Mouse (Mus musculus) lung, adult 2 months (tissue): ENCODE measurements around the gene BC048679. TPM values are rescaled to one million over a fixed set of nuclear protein-coding genes. Genes with fewer than 3 reads are reported as not detected.
A peak's percentile ranks its signal among the peaks of the same experiment; 100 is the strongest.
"Not testable (repeated sequence)": the region's sequence is repeated elsewhere in the genome, so short reads cannot be mapped to it uniquely, and the experiment has no call there.

Experiments
- DNase-seq: peaks from one replicate; pipeline ENCODE4 v3.0.0; 2022
- H3K4me1 ChIP-seq: fragments of 200-500 bp; 2 replicates; pipeline ENCODE4 v1.6.1; 2011; ENCODE audit warnings: low read length; ENCODE audit not compliant: control insufficient read depth, insufficient read depth
- H3K4me3 ChIP-seq: fragments of 200-500 bp; replicated peaks from 2 replicates; pipeline ENCODE3; 2011; ENCODE audit warnings: low read depth, mild to moderate bottlenecking, control low read depth, low read length; ENCODE audit errors: extremely low read depth
- CTCF ChIP-seq: fragments of 200-500 bp; IDR thresholded peaks from 2 replicates; pipeline ENCODE4 v1.5.1; 2011; ENCODE audit warnings: mild to moderate bottlenecking, low read length, control low read depth; ENCODE audit not compliant: insufficient read depth
- POLR2A ChIP-seq: fragments of 200-500 bp; IDR thresholded peaks from 2 replicates; pipeline ENCODE4 v1.6.1; 2011; ENCODE audit warnings: low read depth, mild to moderate bottlenecking, control low read depth, low read length, borderline replicate concordance; ENCODE audit errors: extremely low read depth
- WGBS: fragments of 180-500 bp; shearing (Covaris S2); methylation state at CpG from one replicate; pipeline ENCODE4 v1.1.7; 2018; 5-methylcytosine and 5-hydroxymethylcytosine counted together
- polyA plus RNA-seq: library from polyadenylated mRNA; depleted of rRNA; stranded (reverse); fragments of >200 nt; gene quantifications from 2 replicates; pipeline ENCODE4 v1.2.3, GENCODE M21; 2012

Gene BC048679
- polyA plus RNA-seq, 1 experiment = not detected

DNA sequence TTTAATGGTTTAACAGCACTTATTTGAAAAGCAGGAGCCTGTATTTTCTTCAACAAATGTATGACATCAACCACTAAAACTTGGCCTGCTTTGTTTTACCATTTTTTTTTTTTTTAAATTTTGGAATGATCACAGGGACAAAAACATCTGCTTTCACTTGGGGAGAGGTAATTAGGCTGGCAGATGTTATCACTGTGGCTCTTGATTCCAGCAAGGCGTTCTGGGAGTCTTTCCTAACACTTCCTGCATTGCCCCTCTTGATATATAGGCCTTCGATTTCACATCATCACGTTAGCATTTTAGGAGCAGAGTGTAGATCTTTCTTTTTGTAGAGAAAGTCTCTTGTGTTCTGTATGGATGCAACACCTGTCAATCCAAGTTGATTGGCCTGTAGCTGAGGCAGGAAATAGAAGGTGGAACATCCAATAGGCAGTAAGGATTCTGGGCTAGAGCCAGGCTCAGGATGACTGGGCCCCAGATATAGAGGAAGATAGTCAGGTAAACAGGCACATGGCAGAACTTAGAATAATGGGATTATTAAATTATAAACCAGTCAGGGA is 18.5 kb downstream of the BC048679 start:
- Histone ChIP-seq H3K4me3 (no peak overlapping the region), H3K4me1 (no peaks in the 10 kb centered on the region)
- TF ChIP-seq CTCF (no peak), POLR2A (no peak)
- WGBS = 59% methylated on average over 3 of the region's 3 CpGs
- DNase-seq = no peak

DNA sequence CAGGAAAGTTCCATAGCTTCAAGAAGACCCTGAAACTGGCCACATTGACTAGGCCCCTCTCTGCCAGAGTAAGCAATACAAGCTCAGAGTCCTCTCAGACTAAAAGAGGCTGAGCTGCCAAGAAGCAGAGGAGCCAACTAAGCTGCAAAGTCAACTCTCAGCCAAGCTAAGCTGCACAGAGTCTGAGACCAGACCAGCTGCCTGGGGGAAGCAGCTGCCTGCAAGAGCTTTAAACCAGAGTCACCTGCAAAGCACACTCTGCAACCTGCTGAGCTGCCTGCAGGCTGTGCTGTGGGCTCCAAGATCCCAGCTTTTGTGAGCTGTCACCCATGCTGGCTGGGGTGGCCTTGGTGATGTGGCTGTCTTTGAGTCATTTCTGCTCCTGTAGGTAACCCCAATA is 19.8 kb downstream of the BC048679 start:
- not testable (repeated sequence) for H3K4me3 ChIP-seq, DNase-seq, H3K4me1 ChIP-seq

DNA sequence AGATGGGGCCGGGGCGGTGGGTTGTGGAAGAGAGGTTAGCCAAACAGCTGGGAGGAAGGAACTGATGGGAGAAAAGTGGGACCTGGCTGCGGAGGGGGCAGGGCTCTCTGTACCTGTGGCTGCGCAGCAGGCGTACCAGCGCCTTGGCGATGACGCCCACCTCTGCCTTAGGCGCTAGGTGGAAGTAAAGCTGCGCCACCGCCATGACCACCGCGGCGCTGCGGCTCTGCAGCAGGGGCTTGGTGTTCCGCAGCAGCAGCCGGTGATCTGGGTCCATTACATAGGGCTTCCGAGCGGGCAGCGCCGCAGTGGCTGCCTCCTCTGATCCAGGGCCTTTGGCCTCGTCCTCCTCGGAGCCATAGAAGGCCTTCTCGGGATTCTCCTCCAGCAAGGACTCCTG is 21.2 kb downstream of the BC048679 start:
- DNase-seq = no peak
- H3K4me1 ChIP-seq = no peaks in the 10 kb centered on the region
- WGBS = 8% methylated on average over 24 of the region's 24 CpGs
- TF ChIP-seq POLR2A (no peak), CTCF (no peak)
- H3K4me3 ChIP-seq = no peak overlapping the region

DNA sequence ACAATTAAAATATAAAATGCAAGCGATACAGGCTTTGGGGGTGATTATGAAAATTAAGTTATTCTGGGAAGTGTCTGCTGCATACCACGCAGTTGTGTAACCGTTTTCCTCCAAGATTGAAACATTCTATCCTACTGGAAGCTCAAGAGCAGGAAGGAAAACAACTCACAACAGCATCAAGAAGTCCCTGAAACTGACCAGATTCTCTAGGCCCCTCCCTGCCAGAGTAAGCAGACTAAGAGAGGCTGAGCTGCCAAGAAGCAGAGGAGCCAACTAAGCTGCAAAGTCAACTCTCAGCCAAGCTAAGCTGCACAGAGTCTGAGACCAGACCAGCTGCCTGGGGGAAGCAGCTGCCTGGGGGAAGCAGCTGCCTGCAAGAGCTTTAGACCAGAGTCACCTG is 22.9 kb downstream of the BC048679 start:
- TF ChIP-seq POLR2A = no peak
- TF ChIP-seq CTCF = no peak
- DNase-seq = no peak
- Histone ChIP-seq H3K4me1 (no peaks in the 10 kb centered on the region), H3K4me3 (no peak overlapping the region)
- WGBS = 73% methylated on average over 3 of the region's 3 CpGs

DNA sequence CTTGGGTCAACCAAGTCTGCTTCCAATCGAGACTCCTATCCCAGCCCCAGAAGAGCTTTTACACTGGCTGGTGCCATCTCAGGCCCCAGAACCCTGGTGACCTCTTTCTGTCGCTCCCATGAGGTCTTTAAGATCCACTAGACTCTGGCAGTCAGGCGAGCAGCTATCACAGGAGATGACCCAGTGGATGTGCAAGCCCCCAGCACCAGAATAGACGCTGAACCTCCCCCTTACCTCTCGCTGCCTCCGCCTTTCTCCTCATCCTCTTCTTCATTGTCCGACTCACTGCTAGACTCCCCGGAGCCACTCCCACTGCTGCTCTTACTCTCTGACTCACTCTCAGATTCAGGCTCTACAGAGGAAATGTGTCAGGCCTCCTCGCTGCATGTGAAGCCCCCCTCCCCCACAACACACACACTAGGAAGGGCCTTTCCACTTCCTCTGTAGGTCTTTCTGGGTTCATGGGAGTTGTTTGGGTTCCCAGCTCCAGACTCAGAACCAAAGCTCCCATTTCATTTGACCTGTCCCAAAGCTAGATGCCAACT is 33.1 kb downstream of the BC048679 start:
- Histone ChIP-seq H3K4me1 (no peaks in the 10 kb centered on the region), H3K4me3 (no peak overlapping the region)
- TF ChIP-seq CTCF (no peak), POLR2A (no peak)
- DNase-seq = no peak
- 60% methylated on average over 9 of the region's 9 CpGs for WGBS

DNA sequence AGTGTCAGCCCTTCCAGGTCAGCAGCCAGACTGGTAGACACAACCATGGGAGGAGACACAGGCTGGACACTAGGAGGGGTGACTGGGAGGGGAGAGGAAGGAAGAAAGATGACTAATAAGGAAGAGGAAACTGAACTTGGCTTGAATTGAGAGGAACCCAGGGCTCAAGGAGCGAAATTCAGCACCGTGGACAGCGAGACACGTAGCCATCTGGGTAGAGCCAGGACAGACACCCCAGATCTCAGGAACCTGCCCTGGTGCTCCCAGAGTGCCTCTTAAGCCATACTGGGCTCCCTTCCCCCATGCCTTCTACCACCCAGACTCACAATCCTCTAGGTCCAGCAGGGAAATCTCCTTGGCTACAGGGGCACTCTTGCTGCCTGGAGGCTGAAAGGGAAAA is 34.0 kb downstream of the BC048679 start:
- WGBS = 1% methylated on average over 4 of the region's 4 CpGs
- no peaks in the 10 kb centered on the region for H3K4me1 ChIP-seq
- TF ChIP-seq CTCF (no peak), POLR2A (no peak)
- no peak for DNase-seq
- no peak overlapping the region for H3K4me3 ChIP-seq

DNA sequence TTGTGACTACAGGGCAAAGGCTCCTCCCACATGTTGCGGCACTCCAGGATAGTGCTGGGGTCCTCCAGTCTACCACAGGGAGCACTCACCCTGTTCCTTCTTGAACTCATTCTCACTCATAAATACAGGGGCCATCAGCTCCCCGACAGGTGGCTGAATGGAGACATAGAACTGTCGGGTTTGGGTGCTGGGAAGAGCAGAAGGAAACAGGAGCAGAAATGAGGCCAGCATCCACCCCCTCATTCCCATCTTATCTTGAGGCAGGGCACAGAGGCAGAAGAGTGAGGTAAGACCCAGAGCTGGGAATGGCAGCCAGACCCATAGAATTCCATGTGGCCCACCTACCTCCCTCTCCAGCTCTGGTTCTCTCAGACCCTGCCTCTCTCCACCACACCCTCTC is 35.3 kb downstream of the BC048679 start:
- WGBS = 73% methylated on average over 3 of the region's 3 CpGs
- H3K4me1 ChIP-seq = no peaks in the 10 kb centered on the region
- TF ChIP-seq CTCF (no peak), POLR2A (no peak)
- DNase-seq = no peak
- no peak overlapping the region for H3K4me3 ChIP-seq

DNA sequence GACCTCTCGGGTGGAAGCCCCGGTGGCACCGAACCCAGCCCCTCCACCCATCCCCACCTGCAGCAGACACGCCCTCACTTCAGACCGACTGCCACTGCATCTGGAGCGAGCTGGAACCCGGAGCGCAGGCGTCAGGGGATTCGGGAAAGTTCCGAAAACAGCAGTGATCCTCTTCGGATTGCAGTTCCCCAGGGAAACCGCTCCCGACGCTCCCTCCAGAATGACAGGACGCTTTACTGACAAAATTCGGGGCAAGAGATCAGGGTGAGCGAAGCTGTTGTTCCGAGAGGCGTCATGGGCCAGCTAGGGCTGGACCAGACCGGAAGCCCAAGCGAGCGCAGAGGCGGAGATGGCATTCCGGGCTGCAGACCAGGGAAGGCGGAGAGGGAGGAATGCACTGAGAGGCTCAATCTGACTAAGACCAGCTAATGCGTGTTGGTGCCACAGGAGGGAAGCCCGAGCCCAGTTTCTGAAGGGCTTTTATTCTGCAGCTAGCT is 42.9 kb downstream of the BC048679 start, which contains the start of gene Cpeb1:
Cpeb1 (minus strand) TSS at position 311 of the 497 bp plus-strand sequence.
- 2% methylated on average over 28 of the region's 28 CpGs for WGBS
- DNase-seq = peak; percentile 45

DNA sequence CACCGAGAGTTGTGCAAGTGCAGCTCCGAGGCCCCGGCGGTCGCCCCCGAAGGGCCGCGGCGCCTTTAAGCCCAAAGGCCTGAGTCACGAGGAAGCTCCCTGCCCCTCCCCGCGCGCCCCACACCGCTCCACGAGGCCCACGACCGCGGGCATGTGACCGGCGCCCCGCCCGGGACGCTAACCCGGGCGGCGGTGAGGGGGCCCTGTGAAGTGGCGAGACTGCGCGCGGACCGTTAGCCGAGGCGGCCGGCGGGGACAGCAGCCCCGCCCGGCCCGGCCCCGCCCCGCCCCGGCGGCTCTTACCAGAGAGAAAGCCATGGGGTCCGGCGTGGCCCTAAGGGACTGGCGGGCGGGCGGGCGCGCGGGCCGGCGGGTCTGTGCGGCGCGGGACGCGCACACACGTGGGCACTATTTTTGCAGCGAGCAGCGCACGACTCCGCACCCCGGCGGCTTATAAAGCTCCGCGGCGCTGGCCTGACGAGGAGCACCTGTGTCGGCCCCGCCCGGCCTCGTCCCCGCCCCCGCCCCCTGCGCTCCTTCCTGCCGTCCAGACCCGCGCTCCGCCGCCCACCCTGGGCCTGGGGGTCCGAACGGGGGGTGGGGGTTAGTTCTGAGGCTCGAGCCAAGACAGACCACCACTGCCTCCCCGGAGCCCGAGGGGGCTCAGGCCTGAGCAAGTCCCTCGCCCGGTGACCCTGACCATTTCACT is 43.6 kb downstream of the BC048679 start:
- peaks cover 4% of the 10 kb centered on the region; the same call in 1 of the 2 replicates for H3K4me1 ChIP-seq
- DNase-seq = peak; percentile 20
- TF ChIP-seq CTCF (no peak), POLR2A (no peak)
- 1% methylated on average over 87 of the region's 87 CpGs for WGBS
- peak overlapping the region; percentile 70 for H3K4me3 ChIP-seq

More for the DNA sequence above, 42.9 kb downstream of the BC048679 start, which contains the start of gene Cpeb1:
- H3K4me3 ChIP-seq = peak within 1 kb of the TSS; percentile 70
- peaks cover 4% of the 10 kb centered on the region; the same call in 1 of the 2 replicates for H3K4me1 ChIP-seq
- peak; percentile 15; the same call in 1 of the 2 replicates for TF ChIP-seq POLR2A
- TF ChIP-seq CTCF = peak; percentile 23; the same call in 1 of the 2 replicates
